Mouse (Mus musculus) urinary bladder, postnatal 10 days (tissue): Measurements from ENCODE around the gene Arrb2.
"Not testable (repeated sequence)": the region's sequence is repeated elsewhere in the genome, so short reads cannot be mapped to it uniquely, and the experiment has no call there.

Source experiments
- DNase-seq: peaks from one replicate; pipeline ENCODE4 v3.0.0; 2022; ENCODE audit warnings: low spot score

The Arrb2 gene

GRCm38 (mm10) chr11:70444667-70445066 lies 12.2 kb downstream of the Arrb2 start:
- DNase-seq = no peak

- DNase-seq = no peak
Observed at GRCm38 (mm10) chr11:70446756-70447155, 14.3 kb downstream of the Arrb2 start.

GRCm38 (mm10) chr11:70447373-70447772 lies 14.9 kb downstream of the Arrb2 start:
- no peak for DNase-seq

GRCm38 (mm10) chr11:70450926-70451325 lies 18.5 kb downstream of the Arrb2 start:
- DNase-seq = no peak

- DNase-seq = peak; percentile 88
Observed at GRCm38 (mm10) chr11:70451797-70452498, 19.5 kb downstream of the Arrb2 start, which contains the start of gene Med11. Gene Med11, plus strand, starts transcription at chr11:70451919.

- no peak for DNase-seq
Observed at GRCm38 (mm10) chr11:70453261-70454044, 21.0 kb downstream of the Arrb2 start.

- no peak for DNase-seq
Observed at GRCm38 (mm10) chr11:70458688-70459600, 26.5 kb downstream of the Arrb2 start, which contains the start of gene Zmynd15. Gene Zmynd15, plus strand, starts transcription at chr11:70459433.

GRCm38 (mm10) chr11:70459601-70460101 lies 27.2 kb downstream of the Arrb2 start, which contains the start of gene Cxcl16:
Gene Cxcl16, minus strand, starts transcription at chr11:70459984.
- no peak for DNase-seq

- DNase-seq = no peak
Observed at GRCm38 (mm10) chr11:70463970-70464369, 31.5 kb downstream of the Arrb2 start.

DNA sequence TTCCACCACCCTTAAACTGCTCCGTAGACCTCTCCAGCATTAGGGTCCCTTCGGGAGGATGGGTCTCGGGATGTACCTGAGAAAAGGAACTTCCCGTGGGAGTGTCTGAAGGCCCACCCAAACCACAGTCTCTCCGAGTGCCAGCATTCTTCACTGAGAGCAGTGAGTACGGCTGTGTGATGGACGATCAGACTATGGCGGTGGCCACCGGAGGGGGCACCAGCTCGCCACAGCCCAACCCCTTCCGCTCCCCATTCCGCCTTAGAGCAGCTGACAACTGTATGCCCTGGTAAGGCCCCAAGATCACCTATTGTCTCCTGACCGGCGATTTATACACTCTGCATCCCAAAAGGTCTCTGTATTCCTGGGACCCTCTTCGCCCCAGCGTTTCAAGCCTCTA lies 32.8 kb downstream of the Arrb2 start:
- no peak for DNase-seq

GRCm38 (mm10) chr11:70465824-70466223 lies 33.4 kb downstream of the Arrb2 start:
- no peak for DNase-seq

GRCm38 (mm10) chr11:70467902-70468619 lies 35.6 kb downstream of the Arrb2 start:
- DNase-seq = no peak

DNA sequence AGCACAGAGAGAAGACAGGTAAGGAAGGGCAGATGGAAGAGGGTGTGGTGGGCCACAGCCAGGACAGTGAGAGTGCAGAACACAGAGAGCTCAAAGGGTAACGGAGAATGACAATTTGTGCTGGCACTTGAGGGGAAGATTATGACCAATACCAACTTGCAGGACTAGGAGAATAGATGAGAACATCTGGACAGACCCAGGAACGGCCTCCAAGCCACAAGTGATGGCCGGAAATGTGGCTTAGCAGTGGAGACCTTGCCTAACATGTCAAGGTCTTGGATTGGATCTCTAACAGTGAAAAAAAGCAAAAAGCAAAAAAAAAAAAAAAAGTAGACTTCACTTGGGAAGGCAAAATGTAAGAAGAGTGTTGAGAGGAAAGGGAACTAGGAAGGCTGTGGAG lies 37.3 kb downstream of the Arrb2 start:
- DNase-seq = no peak

GRCm38 (mm10) chr11:70472716-70473115 lies 40.3 kb downstream of the Arrb2 start:
- DNase-seq = no peak

- not testable (repeated sequence) for DNase-seq
Observed at GRCm38 (mm10) chr11:70473291-70473690, 40.9 kb downstream of the Arrb2 start.

- no peak for DNase-seq
Observed at GRCm38 (mm10) chr11:70474872-70475534, 42.6 kb downstream of the Arrb2 start.

- DNase-seq = no peak
Observed at GRCm38 (mm10) chr11:70485498-70485897, 53.1 kb downstream of the Arrb2 start.

DNA sequence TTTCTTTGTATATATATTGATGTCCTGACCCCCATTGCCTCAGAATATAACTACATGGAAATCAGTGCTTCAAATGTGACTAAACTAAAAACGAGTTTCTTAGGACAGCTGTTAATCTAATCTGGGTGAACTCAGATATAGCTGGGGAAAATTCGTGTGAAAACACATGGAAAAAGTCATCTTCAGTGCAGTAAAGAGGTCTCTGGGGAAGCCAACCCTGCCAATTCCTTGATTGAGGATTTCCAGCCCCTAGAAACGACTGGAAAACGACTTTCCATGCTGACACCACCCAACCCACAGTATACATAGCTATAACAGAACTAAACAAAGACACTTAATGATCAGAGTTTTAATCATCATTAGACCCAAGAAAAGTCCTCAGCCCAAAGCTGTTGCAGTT lies 55.4 kb downstream of the Arrb2 start:
- no peak for DNase-seq

DNA sequence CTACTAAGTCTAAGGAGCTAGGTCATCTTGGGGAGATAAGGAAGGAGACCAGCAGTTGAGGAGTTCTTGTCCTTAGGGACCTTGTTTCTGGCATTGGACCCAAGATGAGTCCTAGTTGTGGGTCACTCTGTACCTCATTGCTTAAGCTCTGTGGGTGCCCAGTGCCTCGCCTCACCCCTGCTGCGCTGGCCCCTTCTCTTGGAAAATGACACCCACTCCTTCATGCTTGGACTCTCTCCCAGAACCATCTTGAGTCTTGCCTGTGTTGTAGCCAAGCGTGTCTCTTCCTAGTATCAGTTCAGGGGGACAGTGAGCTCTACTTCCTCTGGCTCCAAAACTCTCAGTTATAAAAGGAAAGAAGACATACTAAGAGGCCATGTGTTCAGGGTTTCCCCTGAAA lies 56.7 kb downstream of the Arrb2 start:
- no peak for DNase-seq

DNA sequence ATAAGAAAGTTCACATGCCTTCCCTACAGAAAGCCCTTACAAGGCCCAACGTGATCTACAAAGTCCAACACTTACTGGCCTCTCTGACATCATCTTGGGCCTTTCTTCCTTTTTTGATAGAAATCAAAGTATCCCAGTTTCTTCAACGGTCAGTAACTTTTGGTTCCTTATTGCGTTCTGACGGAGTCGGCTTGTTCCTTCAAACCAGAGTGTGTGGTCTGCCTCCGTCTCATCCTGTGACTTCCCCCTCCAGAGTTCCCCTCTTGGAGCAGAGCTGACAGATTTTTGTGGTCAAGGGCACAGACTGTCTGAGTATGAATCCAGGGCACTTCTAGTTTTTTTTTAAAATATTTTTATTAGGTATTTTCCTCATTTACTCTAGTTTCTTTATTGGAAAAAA lies 57.2 kb downstream of the Arrb2 start:
- DNase-seq = no peak
